In genomic region chr13:43336425-43337221, GRCm38 (mm10) we compare ENCODE assay signal across 17 mouse cellular contexts. TPM values are rescaled to one million over a fixed set of nuclear protein-coding genes. Genes with fewer than 3 reads are reported as not detected.
DNase-seq lines count a peak whose midpoint lies in the region; ATAC-seq lines count a peak whose summit lies in the region.
"Had no signal": no experiment of that assay in that cellular context is flagged by ENCODE, and none has a peak within 500 bp of the region (broad histone marks: within the 10 kb centered on the region; RNA-seq: fewer than 3 reads in every experiment).

No protein-coding gene starts in this region.

- no peaks in the 10 kb centered on the region for H3K4me1 ChIP-seq in midbrain, embryonic 14.5 days (ENCODE audit: control insufficient read depth, insufficient read depth, low read length)
- H3K4me1 ChIP-seq: liver, embryonic 12.5 days; neural tube, embryonic 12.5 days had no signal

- no peaks in the 10 kb centered on the region for H3K27me3 ChIP-seq in midbrain, embryonic 14.5 days (ENCODE audit: control insufficient read depth, insufficient read depth, low read length)
- H3K27me3 ChIP-seq: CH12.LX; liver, embryonic 12.5 days; neural tube, embryonic 12.5 days had no signal

- WGBS in midbrain, embryonic 14.5 days = 85% methylated on average over 12 of the region's 12 CpGs

- H3K4me2 ChIP-seq in midbrain, embryonic 14.5 days (ENCODE audit: low read length) = no peak overlapping the region
- H3K4me2 ChIP-seq: liver, embryonic 12.5 days; neural tube, embryonic 12.5 days had no signal

- H3K9ac ChIP-seq in midbrain, embryonic 14.5 days (replicated peaks; ENCODE audit: low read length) = no peak overlapping the region
- H3K9ac ChIP-seq: liver, embryonic 12.5 days; neural tube, embryonic 12.5 days had no signal

- no peak overlapping the region for H3K4me3 ChIP-seq in midbrain, embryonic 14.5 days (replicated peaks; ENCODE audit: low read depth, low read length)
- H3K4me3 ChIP-seq: erythroblast, embryonic 14.5 days; left cerebral cortex, adult 2 months; liver, embryonic 12.5 days; midbrain, embryonic 10.5 days; neural tube, embryonic 12.5 days had no signal

- no peak overlapping the region for H3K27ac ChIP-seq in midbrain, embryonic 14.5 days (replicated peaks; ENCODE audit: low read depth, low read length)
- H3K27ac ChIP-seq: left cerebral cortex, adult 2 months; liver, embryonic 12.5 days; midbrain, embryonic 10.5 days; neural tube, embryonic 12.5 days had no signal

- H3K9me3 ChIP-seq in midbrain, embryonic 14.5 days (ENCODE audit: control insufficient read depth, low read length) = no peaks in the 10 kb centered on the region
- H3K9me3 ChIP-seq: liver, embryonic 12.5 days; midbrain, embryonic 10.5 days; neural tube, embryonic 12.5 days had no signal

- peak; percentile 12 for DNase-seq in ovary, postnatal 36 days (ENCODE audit: low spot score)
- DNase-seq in ovary, postnatal 14 days (ENCODE audit: low spot score) = no peak
- DNase-seq in lung, postnatal 10 days = peak; percentile 47
- DNase-seq in midbrain, embryonic 14.5 days = no peak
- no peak for DNase-seq in layer of hippocampus, postnatal 36 days
- no peak for DNase-seq in adrenal gland, adult 2 months
- DNase-seq: cerebellum, adult 9-11 months; right cerebral cortex, postnatal 14 days; thymus, postnatal 4 days had no signal

- H3K36me3 ChIP-seq in midbrain, embryonic 14.5 days (ENCODE audit: control insufficient read depth, insufficient read depth, low read length) = no peaks in the 10 kb centered on the region
- H3K36me3 ChIP-seq: liver, embryonic 12.5 days; midbrain, embryonic 10.5 days; neural tube, embryonic 12.5 days had no signal

- 0 out of 4 replicates have a peak, but pooled peaks have one; percentile 7 to 29 for ATAC-seq in hematopoietic stem cell, adult 5-6 weeks (replicated peaks in 1 of 2; ENCODE audit: insufficient read depth in 1 of 2, low FRiP score in 2 of 2, low TSS enrichment in 1 of 2, low read depth in 1 of 2, poor library complexity in 2 of 2, severe bottlenecking in 2 of 2)
- no peak for ATAC-seq in midbrain, embryonic 14.5 days (ENCODE audit: low FRiP score, low TSS enrichment)
- ATAC-seq: hindbrain, embryonic 16.5 days; liver, embryonic 12.5 days had no signal

RNA-seq across cellular contexts. Expression of gene Sirt5, which starts 28.7 kb away (rescaled TPM):
- 18.2 and 24.1 TPM in 2 replicates for total RNA-seq in hematopoietic stem cell, adult 5-6 weeks (2017)
- 31.8 TPM in 2 replicates for polyA plus RNA-seq in midbrain, embryonic 14.5 days (2014; fragmentation: Nextera tagmentation; extraction: Ambion mirVana)
- total RNA-seq in layer of hippocampus, postnatal 36 days (2021) = 10 to 100 TPM; 16.9 to 18.8 TPM
- 10 to 100 TPM; 25.4 to 29.9 TPM for total RNA-seq in adrenal gland, adult 2 months (2021)
- 5.6 and 6.7 TPM in 2 replicates for polyA plus RNA-seq in adrenal gland, adult 2 months (2012; rRNA removed)

RNA-seq across cellular contexts. Expression of gene Gfod1, which starts 32.7 kb away (rescaled TPM):
- total RNA-seq in hematopoietic stem cell, adult 5-6 weeks (2017) = 8.6 and 10.1 TPM in 2 replicates
- 3.7 and 4.7 TPM in 2 replicates for polyA plus RNA-seq in midbrain, embryonic 14.5 days (2014; fragmentation: Nextera tagmentation; extraction: Ambion mirVana)
- total RNA-seq in layer of hippocampus, postnatal 36 days (2021) = 100 to 1,000 TPM in 1 of 2 experiments, 10 to 100 TPM in 1; 98.0 to 109 TPM
- 10 to 100 TPM in 1 of 2 experiments, 1 to 10 TPM in 1; 8.4 to 10.1 TPM for total RNA-seq in adrenal gland, adult 2 months (2021)
- 3.0 and 3.3 TPM in 2 replicates for polyA plus RNA-seq in adrenal gland, adult 2 months (2012; rRNA removed)

Comparison
In these comparisons a context has a peak if more than half of its experiments do, and no peak if none do; other contexts are left out.
1. DNase-seq: peak in ovary, postnatal 36 days (single experiment) and lung, postnatal 10 days (single experiment); none in ovary, postnatal 14 days (single experiment), midbrain, embryonic 14.5 days (single experiment), layer of hippocampus, postnatal 36 days (0 of 2) and adrenal gland, adult 2 months (single experiment).